In the genomic region with DNA sequence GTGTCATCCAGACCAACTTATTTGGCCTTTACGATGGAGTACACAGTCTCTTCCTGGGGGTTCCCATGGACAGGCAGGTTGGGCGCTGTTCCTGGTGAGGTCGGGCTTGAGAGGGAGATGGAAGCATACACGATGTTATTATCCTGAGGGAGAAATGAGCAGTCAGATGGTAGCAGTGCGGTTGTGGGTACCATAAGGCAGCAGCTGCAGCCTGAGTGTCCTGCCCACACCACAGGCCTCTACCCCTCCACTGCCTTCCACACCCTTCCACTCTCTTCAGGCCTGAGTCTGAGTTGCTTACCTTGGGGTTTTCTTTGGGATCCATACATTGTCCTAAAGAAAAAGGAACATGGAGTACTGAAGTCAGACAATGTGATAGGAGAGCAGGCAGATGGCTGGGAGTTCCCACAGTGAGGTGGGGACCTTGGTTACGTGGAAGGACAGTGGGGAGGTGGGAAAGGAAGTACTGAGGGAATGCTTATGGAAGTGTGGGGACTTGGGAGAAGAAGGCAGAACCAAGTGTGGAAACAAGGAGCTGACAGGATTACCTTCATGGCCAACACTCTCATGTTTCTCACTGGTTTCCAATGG, we compare ENCODE assay signal across 17 mouse cellular contexts. TPM values are rescaled to one million over a fixed set of nuclear protein-coding genes. Genes with fewer than 3 reads are reported as not detected.
"Had no signal": no experiment of that assay in that cellular context is flagged by ENCODE, and none has a peak within 500 bp of the region (broad histone marks: within the 10 kb centered on the region; RNA-seq: fewer than 3 reads in every experiment).

No protein-coding gene starts in this region.

- H3K36me3 ChIP-seq: limb, embryonic 12.5 days; liver, embryonic 13.5 days; lung, embryonic 15.5 days; midbrain, embryonic 15.5 days; neural tube, embryonic 13.5 days had no signal

- DNase-seq: kidney, adult 8-10 months; kidney, postnatal 25 days; layer of hippocampus, adult 9-11 months; liver; liver, embryonic 13.5 days; liver, postnatal 0 days; lung, postnatal 14 days; retina, postnatal 1 day; right cerebral cortex, postnatal 14 days; thymus, postnatal 36 days had no signal

- H3K4me3 ChIP-seq: limb, embryonic 12.5 days; liver, embryonic 13.5 days; lung, embryonic 15.5 days; midbrain, embryonic 15.5 days; neural tube, embryonic 13.5 days had no signal

- H3K27ac ChIP-seq: limb, embryonic 12.5 days; liver, embryonic 13.5 days; lung, embryonic 15.5 days; midbrain, embryonic 15.5 days; neural tube, embryonic 13.5 days had no signal

- H3K4me1 ChIP-seq: limb, embryonic 12.5 days; liver, embryonic 13.5 days; lung, embryonic 15.5 days; midbrain, embryonic 15.5 days; neural tube, embryonic 13.5 days had no signal

- H3K27me3 ChIP-seq: limb, embryonic 12.5 days; liver, embryonic 13.5 days; lung, embryonic 15.5 days; midbrain, embryonic 15.5 days; neural tube, embryonic 13.5 days had no signal

- ATAC-seq: intestine, postnatal 0 days; liver, postnatal 0 days; midbrain, embryonic 15.5 days had no signal

RNA-seq across cellular contexts. Expression of gene Pilra, which starts 12.5 kb away (rescaled TPM):
- polyA plus RNA-seq: midbrain, embryonic 15.5 days had no signal

RNA-seq across cellular contexts. Expression of gene Pilrb1, which starts 34.4 kb away (rescaled TPM):
- total RNA-seq: left cerebral cortex, postnatal 36 days had no signal
- polyA plus RNA-seq: limb, embryonic 12.5 days; midbrain, embryonic 11.5 days; midbrain, embryonic 15.5 days; neural tube, embryonic 13.5 days had no signal
